Mouse (Mus musculus) megakaryocyte-erythroid progenitor cell, adult 5 weeks (primary cell): ENCODE measurements around the gene Hist1h3c. TPM values are rescaled to one million over a fixed set of nuclear protein-coding genes. Genes with fewer than 3 reads are reported as not detected.

ENCODE experiments used
- polyA plus RNA-seq: library from polyadenylated mRNA; stranded (reverse); fragments of >175 nt; gene quantifications from 2 replicates; pipeline ENCODE4 v1.2.3, GENCODE M21; 2012

Gene Hist1h3c
- polyA plus RNA-seq, 1 experiment, result 20.1 TPM

Other genes with a start within 250 kb of the Hist1h3c start
- gene Hist1h4h, start 214.6 kb downstream of the Hist1h3c start, polyA plus RNA-seq, result 33.5 and 38.6 TPM in 2 replicates
- gene Hist1h2af, start 211.7 kb downstream of the Hist1h3c start, polyA plus RNA-seq, result 81.4 and 86.9 TPM in 2 replicates
- 19.0 and 22.6 TPM in 2 replicates for gene Hist1h3g, start 210.2 kb downstream of the Hist1h3c start, polyA plus RNA-seq
- 2.5 and 3.3 TPM in 2 replicates for gene Hist1h2bh, start 202.2 kb downstream of the Hist1h3c start, polyA plus RNA-seq
- gene Hist1h3f, start 201.6 kb downstream of the Hist1h3c start, polyA plus RNA-seq, result 5.5 and 6.8 TPM in 2 replicates
- 13.2 and 18.3 TPM in 2 replicates for gene Hist1h4f, start 194.0 kb downstream of the Hist1h3c start, polyA plus RNA-seq
- 0.77 and 1.7 TPM in 2 replicates for gene Hist1h1d, start 192.3 kb downstream of the Hist1h3c start, polyA plus RNA-seq
- gene Hist1h3e, start 183.2 kb downstream of the Hist1h3c start, polyA plus RNA-seq, result 18.9 and 21.1 TPM in 2 replicates
- 16.2 and 16.7 TPM in 2 replicates for gene Hist1h2ae, start 174.4 kb downstream of the Hist1h3c start, polyA plus RNA-seq
- gene Hist1h2bg, start 174.2 kb downstream of the Hist1h3c start, polyA plus RNA-seq, result 46.4 and 66.4 TPM in 2 replicates
- gene Hist1h2bf, start 171.4 kb downstream of the Hist1h3c start, polyA plus RNA-seq, result 3.1 and 11.2 TPM in 2 replicates
- gene Hist1h2ad, start 171.2 kb downstream of the Hist1h3c start, polyA plus RNA-seq, result 5.5 and 5.7 TPM in 2 replicates
- 6.4 and 7.1 TPM in 2 replicates for gene Hist1h3d, start 169.8 kb downstream of the Hist1h3c start, polyA plus RNA-seq
- gene Hist1h4d, start 164.0 kb downstream of the Hist1h3c start, polyA plus RNA-seq, result 9.9 and 17.2 TPM in 2 replicates
- 0.79 and 1.1 TPM in 2 replicates for gene Hist1h2be, start 124.5 kb downstream of the Hist1h3c start, polyA plus RNA-seq
- 9.0 and 14.7 TPM in 2 replicates for gene Hist1h1e, start 123.0 kb downstream of the Hist1h3c start, polyA plus RNA-seq
- 7.2 TPM in 2 replicates for gene Hist1h2ac, start 61.7 kb downstream of the Hist1h3c start, polyA plus RNA-seq
- 66.3 and 70.6 TPM in 2 replicates for gene Hist1h2bc, start 61.4 kb downstream of the Hist1h3c start, polyA plus RNA-seq
- 0.27 TPM in 1 of 2 replicates, not detected in the other for gene Hist1h1t, start 49.8 kb downstream of the Hist1h3c start, polyA plus RNA-seq
- gene Hist1h4c, start 47.1 kb downstream of the Hist1h3c start, polyA plus RNA-seq, result 4.5 and 10.6 TPM in 2 replicates
- gene Hfe, start 34.7 kb downstream of the Hist1h3c start, polyA plus RNA-seq, result 8.0 and 15.2 TPM in 2 replicates
- 100 and 116 TPM in 2 replicates for gene Hist1h1c, start 6.8 kb downstream of the Hist1h3c start, polyA plus RNA-seq
- 11.2 and 22.3 TPM in 2 replicates for gene Hist1h2bb, start 1.1 kb upstream of the Hist1h3c start, polyA plus RNA-seq
- 17.6 and 35.4 TPM in 2 replicates for gene Hist1h2ab, start 5.5 kb upstream of the Hist1h3c start, polyA plus RNA-seq
- gene Hist1h3b, start 6.7 kb upstream of the Hist1h3c start, polyA plus RNA-seq, result 9.2 and 14.4 TPM in 2 replicates
- gene Hist1h4b, start 11.4 kb upstream of the Hist1h3c start, polyA plus RNA-seq, result 13.8 and 16.1 TPM in 2 replicates
- gene Hist1h4a, start 15.6 kb upstream of the Hist1h3c start, polyA plus RNA-seq, result 16.8 and 23.1 TPM in 2 replicates
- gene Hist1h3a, start 16.8 kb upstream of the Hist1h3c start, polyA plus RNA-seq, result 21.7 and 27.6 TPM in 2 replicates
- 1.2 and 3.7 TPM in 2 replicates for gene Hist1h1a, start 18.1 kb upstream of the Hist1h3c start, polyA plus RNA-seq
- 0.08 TPM in 1 of 2 replicates, not detected in the other for gene Trim38, start 24.3 kb upstream of the Hist1h3c start, polyA plus RNA-seq
- gene Slc17a2, start 61.4 kb upstream of the Hist1h3c start, polyA plus RNA-seq, result not detected in 2 replicates
- not detected in 2 replicates for gene Slc17a3, start 93.8 kb upstream of the Hist1h3c start, polyA plus RNA-seq
- not detected in 2 replicates for gene Slc17a1, start 122.1 kb upstream of the Hist1h3c start, polyA plus RNA-seq
- gene Slc17a4, start 169.4 kb upstream of the Hist1h3c start, polyA plus RNA-seq, result 0.01 TPM in 1 of 2 replicates, not detected in the other
- not detected in 2 replicates for gene Hist1h2ba, start 188.6 kb upstream of the Hist1h3c start, polyA plus RNA-seq
- not detected in 2 replicates for gene Hist1h2aa, start 188.9 kb upstream of the Hist1h3c start, polyA plus RNA-seq
- gene Scgn, start 245.6 kb upstream of the Hist1h3c start, polyA plus RNA-seq, result not detected in 2 replicates